ENCODE assay signal across 33 mouse cellular contexts in genomic region chr4:43931877-43932276, GRCm38 (mm10). TPM values are rescaled to one million over a fixed set of nuclear protein-coding genes. Genes with fewer than 3 reads are reported as not detected.
DNase-seq lines count a peak whose midpoint lies in the region; ATAC-seq and TF ChIP-seq lines count a peak whose summit lies in the region.
"Had no signal": no experiment of that assay in that cellular context is flagged by ENCODE, and none has a peak within 500 bp of the region (broad histone marks: within the 10 kb centered on the region; RNA-seq: fewer than 3 reads in every experiment).

No protein-coding gene starts in this region.

- H3K4me2 ChIP-seq in liver, embryonic 15.5 days: no peak overlapping the region
- no peak overlapping the region for H3K4me2 ChIP-seq in liver, embryonic 12.5 days
- H3K4me2 ChIP-seq: embryonic facial prominence, embryonic 12.5 days; hindbrain, embryonic 13.5 days; limb, embryonic 15.5 days; midbrain, embryonic 12.5 days; neural tube, embryonic 15.5 days had no signal

- no peaks in the 10 kb centered on the region for H3K36me3 ChIP-seq in liver, embryonic 15.5 days (replicated peaks)
- H3K36me3 ChIP-seq in liver, embryonic 12.5 days: peaks cover 20% of the 10 kb centered on the region

- H3K27me3 ChIP-seq in liver, embryonic 15.5 days: no peaks in the 10 kb centered on the region
- no peaks in the 10 kb centered on the region for H3K27me3 ChIP-seq in liver, embryonic 12.5 days (replicated peaks)
- H3K27me3 ChIP-seq: embryonic facial prominence, embryonic 12.5 days; hindbrain, embryonic 13.5 days; limb, embryonic 15.5 days; midbrain, embryonic 12.5 days; neural tube, embryonic 15.5 days had no signal

- peak; percentile 15 for DNase-seq in adrenal gland, adult 2 months
- DNase-seq in adrenal gland, adult 18-20 months (ENCODE audit: low spot score in 2 of 2): no peak
- no peak for DNase-seq in layer of hippocampus, adult 9-10 months (ENCODE audit: low spot score)
- no peak for DNase-seq in layer of hippocampus, adult 2 months (ENCODE audit: low spot score in 2 of 2)
- no peak for DNase-seq in thymus, postnatal 10 days (ENCODE audit: low spot score in 2 of 2)
- DNase-seq: adrenal gland, postnatal 14 days; cerebellum, adult 9-11 months; forebrain, postnatal 0 days; gastrocnemius, postnatal 14 days; heart, adult 2 months; kidney, adult 18-20 months; left cerebral cortex, postnatal 4 days; lung, postnatal 4 days; right cerebral cortex, adult 18-20 months; right cerebral cortex, postnatal 4 days had no signal

- 0 out of 2 replicates have a peak, but pooled peaks have one; percentile 28 for ATAC-seq in liver, embryonic 15.5 days (ENCODE audit: insufficient read depth)
- no peak for ATAC-seq in liver, embryonic 12.5 days
- ATAC-seq in hematopoietic stem cell, adult 5-6 weeks (replicated peaks in 1 of 2; ENCODE audit: insufficient read depth in 1 of 2, low FRiP score in 2 of 2, low TSS enrichment in 1 of 2, low read depth in 1 of 2, poor library complexity in 2 of 2, severe bottlenecking in 2 of 2): peak; percentile 53 to 75; a peak in 2 of 4 replicates
- ATAC-seq: CD4-positive, CD25-positive, alpha-beta regulatory T cell, adult 4 months; forebrain, postnatal 0 days; inflammation-experienced regulatory T-cells, adult 6 months had no signal

- peaks cover 3% of the 10 kb centered on the region for H3K4me1 ChIP-seq in liver, embryonic 15.5 days (replicated peaks)
- peaks cover 3% of the 10 kb centered on the region for H3K4me1 ChIP-seq in liver, embryonic 12.5 days
- H3K4me1 ChIP-seq: embryonic facial prominence, embryonic 12.5 days; hindbrain, embryonic 13.5 days; limb, embryonic 15.5 days; midbrain, embryonic 12.5 days; neural tube, embryonic 15.5 days had no signal

- no peaks in the 10 kb centered on the region for H3K9me3 ChIP-seq in liver, embryonic 15.5 days (replicated peaks)
- no peaks in the 10 kb centered on the region for H3K9me3 ChIP-seq in liver, embryonic 12.5 days (replicated peaks)
- H3K9me3 ChIP-seq: embryonic facial prominence, embryonic 12.5 days; hindbrain, embryonic 13.5 days; limb, embryonic 15.5 days; midbrain, embryonic 12.5 days; neural tube, embryonic 15.5 days had no signal

- WGBS in liver, embryonic 15.5 days (ENCODE audit: insufficient replicate concordance): 40% methylated on average over 4 of the region's 4 CpGs
- WGBS in liver, embryonic 12.5 days (ENCODE audit: insufficient replicate concordance): 57% methylated on average over 4 of the region's 4 CpGs

- no peak for TF ChIP-seq CTCF in layer of hippocampus, adult 2 months (conservative IDR thresholded peaks at IDR 0.05)

- H3K4me3 ChIP-seq in liver, embryonic 15.5 days (replicated peaks): no peak overlapping the region
- H3K4me3 ChIP-seq in liver, embryonic 12.5 days: no peak overlapping the region
- no peak overlapping the region for H3K4me3 ChIP-seq in layer of hippocampus, adult 2 months
- H3K4me3 ChIP-seq: embryonic facial prominence, embryonic 12.5 days; heart, adult 2 months; hindbrain, embryonic 13.5 days; limb, embryonic 15.5 days; midbrain, embryonic 12.5 days; neural tube, embryonic 15.5 days had no signal

- no peak overlapping the region for H3K27ac ChIP-seq in liver, embryonic 15.5 days (replicated peaks)
- no peak overlapping the region for H3K27ac ChIP-seq in liver, embryonic 12.5 days
- H3K27ac ChIP-seq in layer of hippocampus, adult 2 months: no peak overlapping the region
- H3K27ac ChIP-seq: embryonic facial prominence, embryonic 12.5 days; heart, adult 2 months; hindbrain, embryonic 13.5 days; kidney, postnatal 0 days; limb, embryonic 15.5 days; midbrain, embryonic 12.5 days; neural tube, embryonic 15.5 days had no signal

- H3K9ac ChIP-seq in liver, embryonic 15.5 days: no peak overlapping the region
- H3K9ac ChIP-seq in liver, embryonic 12.5 days: no peak overlapping the region
- H3K9ac ChIP-seq: embryonic facial prominence, embryonic 12.5 days; forebrain, postnatal 0 days; hindbrain, embryonic 13.5 days; limb, embryonic 15.5 days; midbrain, embryonic 12.5 days; neural tube, embryonic 15.5 days had no signal

RNA-seq across cellular contexts. Expression of gene Glipr2, which starts 25.3 kb away (rescaled TPM):
- total RNA-seq in adrenal gland, adult 2 months (2021): 1 to 10 TPM; 3.9 to 4.4 TPM
- 2.3 and 3.2 TPM in 2 replicates for polyA plus RNA-seq in adrenal gland, adult 2 months (2012; rRNA removed)
- total RNA-seq in adrenal gland, adult 18-20 months (2021): 1 to 10 TPM; 3.5 to 6.4 TPM
- 51.3 and 56.4 TPM in 2 replicates for polyA plus RNA-seq in liver, embryonic 15.5 days (2015; fragmentation: Nextera tagmentation; extraction: Ambion mirVana)
- polyA plus RNA-seq in liver, embryonic 12.5 days (2016; fragmentation: Nextera tagmentation; extraction: Ambion mirVana): 45.8 and 46.6 TPM in 2 replicates
- 40.2 and 62.5 TPM in 2 replicates for total RNA-seq in hematopoietic stem cell, adult 5-6 weeks (2017)
- 1 to 10 TPM; 2.5 to 2.7 TPM for total RNA-seq in layer of hippocampus, adult 2 months (2021)

RNA-seq across cellular contexts. Expression of gene Ccin, which starts 51.4 kb away (rescaled TPM):
- total RNA-seq in adrenal gland, adult 2 months (2021): not detected
- polyA plus RNA-seq in adrenal gland, adult 2 months (2012; rRNA removed): 0.04 TPM in 1 of 2 replicates, not detected in the other
- total RNA-seq in adrenal gland, adult 18-20 months (2021): not detected
- not detected in 2 replicates for polyA plus RNA-seq in liver, embryonic 15.5 days (2015; fragmentation: Nextera tagmentation; extraction: Ambion mirVana)
- not detected in 2 replicates for polyA plus RNA-seq in liver, embryonic 12.5 days (2016; fragmentation: Nextera tagmentation; extraction: Ambion mirVana)
- total RNA-seq in hematopoietic stem cell, adult 5-6 weeks (2017): 0.44 TPM in 1 of 2 replicates, not detected in the other
- not detected for total RNA-seq in layer of hippocampus, adult 2 months (2021)
- total RNA-seq: adrenal gland, postnatal 14 days; heart, adult 2 months; heart, postnatal 14 days; layer of hippocampus, postnatal 14 days; left cerebral cortex, adult 8-10 months had no signal
- polyA plus RNA-seq: CD4-positive, CD25-positive, alpha-beta regulatory T cell, adult 4 months; embryonic facial prominence, embryonic 12.5 days; forebrain, embryonic 11.5 days; forebrain, postnatal 0 days; hindbrain, embryonic 13.5 days; inflammation-experienced regulatory T-cells, adult 6 months; kidney, postnatal 0 days; large intestine, adult 2 months; limb, embryonic 15.5 days; lung, embryonic 16.5 days; midbrain, embryonic 12.5 days; neural tube, embryonic 15.5 days; stomach, embryonic 14.5 days had no signal

RNA-seq across cellular contexts. Expression of gene Reck, which starts 56.5 kb away (rescaled TPM):
- total RNA-seq in adrenal gland, adult 2 months (2021): 10 to 100 TPM; 15.5 to 28.7 TPM
- polyA plus RNA-seq in adrenal gland, adult 2 months (2012; rRNA removed): 13.0 and 13.2 TPM in 2 replicates
- 10 to 100 TPM; 17.4 to 22.0 TPM for total RNA-seq in adrenal gland, adult 18-20 months (2021)
- 1.8 and 2.4 TPM in 2 replicates for polyA plus RNA-seq in liver, embryonic 15.5 days (2015; fragmentation: Nextera tagmentation; extraction: Ambion mirVana)
- polyA plus RNA-seq in liver, embryonic 12.5 days (2016; fragmentation: Nextera tagmentation; extraction: Ambion mirVana): 5.3 and 5.8 TPM in 2 replicates
- 2.5 and 2.8 TPM in 2 replicates for total RNA-seq in hematopoietic stem cell, adult 5-6 weeks (2017)
- 1 to 10 TPM; 7.7 TPM for total RNA-seq in layer of hippocampus, adult 2 months (2021)
